Mouse (Mus musculus) ZHBTc4 (cell line): ENCODE data around the gene G430095P16Rik.

Experiments
- DNase-seq: peaks from one replicate; pipeline ENCODE4 v3.0.0-alpha.2; 2011; ENCODE audit warnings: low read depth, low spot score

The G430095P16Rik gene

DNA sequence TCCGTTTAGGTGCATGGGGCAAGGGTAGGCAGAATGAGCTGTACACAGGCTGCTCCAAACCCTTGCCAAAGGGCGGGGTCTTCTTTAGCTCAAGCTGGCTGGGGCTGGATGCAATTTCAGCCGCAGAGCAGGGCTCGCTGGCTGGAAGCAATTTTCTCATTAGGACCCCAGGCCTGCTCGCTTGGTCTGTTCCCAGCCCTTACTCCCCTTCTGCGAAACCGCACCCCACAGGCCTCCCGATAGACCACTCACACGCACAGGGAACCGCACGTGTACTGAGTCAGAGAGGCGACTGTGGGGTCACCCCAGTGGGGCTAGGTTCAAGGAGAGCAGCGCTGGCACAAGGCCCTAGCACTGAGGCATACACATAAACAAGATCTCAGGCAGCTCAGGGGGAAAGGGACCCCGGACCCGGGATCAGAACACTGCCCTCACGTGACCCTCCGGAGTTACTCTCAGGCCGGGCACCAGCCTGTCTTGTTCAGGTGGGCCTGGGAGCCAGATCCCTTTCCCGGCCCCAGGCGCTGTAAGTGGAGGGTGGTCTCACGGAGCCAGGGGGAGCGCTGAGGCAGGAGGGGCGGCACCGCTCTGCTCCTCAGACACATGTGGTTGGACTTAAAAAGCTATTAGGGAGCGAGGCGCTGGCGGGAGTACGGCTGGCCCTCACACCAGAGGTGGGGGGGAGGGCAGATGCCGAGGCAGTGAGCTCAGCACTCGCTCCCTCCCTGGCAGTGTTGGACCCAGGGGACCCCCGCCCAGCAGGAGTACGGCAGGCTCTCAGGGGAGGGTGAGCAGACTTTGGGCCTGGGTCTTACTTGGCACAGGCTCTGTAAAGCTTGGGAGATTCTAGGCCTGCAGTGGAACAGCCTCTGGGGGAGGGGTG is 19.6 kb downstream of the G430095P16Rik start:
- DNase-seq, result peak; percentile 59

DNA sequence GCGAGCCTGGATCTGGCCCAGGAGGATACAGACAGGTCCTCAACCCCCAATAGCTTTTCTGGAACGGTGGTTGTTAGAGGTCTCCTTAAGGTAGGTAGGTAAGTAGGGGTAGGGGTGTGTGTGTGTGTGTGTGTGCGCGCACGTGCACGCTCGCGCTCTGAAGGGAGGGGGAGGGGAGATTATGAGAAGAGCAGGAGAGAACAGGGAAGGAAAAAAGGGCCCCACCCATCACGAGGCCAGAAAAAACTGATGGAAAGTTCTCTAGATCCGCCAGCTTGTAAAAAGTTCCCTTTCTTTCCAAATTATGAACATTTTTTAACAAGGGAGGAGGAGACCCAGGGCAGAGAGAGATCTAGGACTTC is 20.2 kb downstream of the G430095P16Rik start:
- no peak for DNase-seq

DNA sequence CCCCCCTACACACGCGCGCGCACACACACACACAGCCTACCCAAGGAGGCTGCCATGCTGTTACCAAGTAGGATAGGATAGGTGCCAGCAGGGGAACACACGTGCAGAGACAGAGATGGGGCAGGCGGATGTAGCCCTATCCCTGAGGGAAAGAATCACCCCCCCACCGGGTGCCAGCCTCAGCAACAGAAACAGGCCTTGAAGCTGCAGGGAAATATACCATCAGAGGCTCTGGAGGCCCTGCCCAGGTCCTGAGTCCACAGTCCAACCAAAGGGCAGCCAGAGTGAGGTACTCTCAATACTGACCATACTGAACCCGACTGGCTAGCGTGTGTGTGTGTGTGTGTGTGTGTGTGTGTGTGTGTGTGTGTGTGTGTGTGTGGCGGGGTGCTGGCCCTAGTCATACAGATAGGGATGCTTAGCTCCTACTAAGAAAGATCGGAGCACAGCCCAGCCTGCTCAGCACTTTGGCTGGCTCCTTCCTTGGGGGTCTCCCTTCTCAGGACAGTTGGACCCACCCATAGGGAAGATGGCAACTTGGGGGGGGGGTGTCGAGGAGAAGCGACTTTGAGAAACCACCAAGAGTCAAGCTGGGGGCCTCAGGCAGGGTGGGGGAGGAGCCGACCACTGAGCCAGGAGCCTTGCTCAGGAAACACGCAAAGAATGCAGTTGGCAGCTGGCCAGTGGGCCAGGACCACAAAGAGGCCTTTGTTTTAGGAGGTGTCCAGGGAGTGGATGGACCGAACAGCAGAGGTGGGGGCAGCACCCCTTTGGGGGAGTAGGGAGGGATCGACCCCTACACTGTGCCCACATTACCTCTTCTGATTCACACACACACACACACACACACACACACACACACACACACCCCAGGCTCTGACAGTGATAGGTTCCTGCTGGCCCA is 21.0 kb downstream of the G430095P16Rik start:
- no peak for DNase-seq

DNA sequence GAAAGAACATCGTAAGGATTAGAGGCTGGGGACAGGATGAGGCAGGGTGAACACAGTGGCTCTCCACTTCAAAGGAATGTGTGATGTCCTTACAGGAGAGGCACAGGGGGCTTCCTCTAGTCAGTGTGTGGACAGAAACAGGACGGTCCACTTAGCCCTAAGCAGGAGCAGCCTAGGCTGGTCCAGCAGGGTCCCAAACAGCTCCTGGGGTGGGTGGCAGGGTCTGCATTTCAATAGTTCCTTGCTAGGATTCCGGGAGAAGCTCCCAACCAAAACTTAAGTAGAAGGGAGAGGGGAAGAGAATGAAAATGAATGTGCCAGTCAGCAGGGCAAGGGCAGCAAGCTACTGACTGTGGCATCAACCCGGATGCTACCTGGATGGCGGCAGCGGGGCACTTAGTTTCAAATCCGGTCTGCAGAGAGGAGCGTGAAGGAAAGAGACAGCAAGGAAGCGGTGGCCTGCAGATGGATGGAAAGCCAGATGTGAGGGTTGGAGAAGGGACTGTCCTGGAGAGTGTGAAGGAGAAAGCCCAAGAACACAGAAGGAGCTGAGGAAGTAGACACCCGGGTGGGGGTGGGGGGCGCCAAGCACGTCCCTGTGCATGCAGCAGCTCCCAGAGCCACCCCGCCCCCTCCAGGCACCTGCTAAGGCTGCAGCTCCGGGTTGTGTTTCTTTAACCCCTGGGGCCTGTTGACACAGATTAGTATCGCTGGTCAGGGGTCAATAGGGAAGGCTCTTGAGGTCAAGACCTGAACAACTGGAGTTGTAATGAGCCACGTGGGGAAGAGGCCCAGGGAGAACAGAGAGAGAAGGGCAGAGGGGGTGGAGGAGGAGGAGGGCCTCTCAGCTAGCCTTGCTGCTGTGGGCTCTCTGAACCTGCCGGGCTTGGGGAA is 22.5 kb downstream of the G430095P16Rik start:
- DNase-seq, result peak; percentile 43

DNA sequence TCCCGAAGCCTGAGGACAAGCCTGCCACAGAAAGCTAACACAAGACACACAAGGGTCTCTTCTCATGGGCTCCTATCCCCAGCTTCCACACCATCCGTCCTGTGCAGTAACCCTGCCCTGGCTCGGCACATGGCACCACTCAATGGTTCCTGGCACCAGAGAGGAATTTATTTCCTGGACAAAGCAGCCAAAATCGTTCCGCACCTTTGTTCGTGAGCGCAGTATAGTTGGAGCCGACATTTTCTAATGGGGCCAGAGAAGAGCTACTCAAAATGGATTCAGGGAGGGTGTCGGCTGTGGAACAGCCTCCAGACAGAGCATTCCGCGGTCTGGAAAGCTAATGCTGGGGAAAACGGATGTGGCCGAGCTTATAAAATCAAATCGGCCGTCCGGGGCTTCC is 26.7 kb downstream of the G430095P16Rik start:
- DNase-seq, result no peak

- DNase-seq, result no peak
Observed at GRCm38 (mm10) chr8:84752734-84753582, 30.2 kb downstream of the G430095P16Rik start.

GRCm38 (mm10) chr8:84757501-84757900 is 34.7 kb downstream of the G430095P16Rik start:
- DNase-seq, result no peak

- DNase-seq, result no peak
Observed at GRCm38 (mm10) chr8:84758308-84758707, 35.5 kb downstream of the G430095P16Rik start.

DNA sequence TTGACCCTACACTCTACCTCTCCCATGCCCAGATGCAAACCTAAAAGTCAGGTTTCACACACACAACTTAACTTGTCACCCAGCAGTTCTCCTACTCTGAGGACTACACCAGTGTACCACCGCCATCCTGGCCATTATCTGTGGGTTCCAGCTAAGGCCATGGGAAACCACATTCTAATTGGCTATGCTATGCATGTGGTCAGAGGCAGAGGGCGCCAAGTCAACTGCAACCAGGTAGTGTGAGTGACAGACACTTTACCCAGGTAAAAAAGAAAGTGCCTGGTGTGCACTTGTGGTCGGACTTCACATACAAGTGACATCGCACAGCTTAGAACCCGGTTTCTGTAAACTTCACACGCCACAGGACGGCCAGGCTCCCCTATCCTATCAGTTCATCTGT is 36.3 kb downstream of the G430095P16Rik start:
- DNase-seq, result no peak

DNA sequence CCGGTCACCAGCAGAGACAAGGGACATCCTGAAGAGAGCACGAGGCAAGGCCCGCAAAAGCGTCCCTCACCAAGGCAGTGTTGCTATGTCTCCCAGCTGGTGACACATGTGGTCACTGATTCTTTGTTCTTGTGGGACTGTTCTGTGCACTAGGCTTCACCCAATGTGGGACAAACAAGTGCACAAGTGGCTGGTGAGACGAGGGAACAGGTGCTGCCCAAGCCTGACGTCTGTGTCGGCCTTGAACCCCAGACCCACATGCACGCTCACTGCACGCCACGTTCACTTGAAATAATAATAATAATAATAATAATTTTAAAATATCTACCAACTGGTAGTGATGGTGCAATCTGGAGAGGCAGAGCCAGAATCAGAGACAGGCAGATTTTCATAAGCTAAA is 36.9 kb downstream of the G430095P16Rik start:
- no peak for DNase-seq

GRCm38 (mm10) chr8:84760405-84760805 is 37.6 kb downstream of the G430095P16Rik start:
- DNase-seq, result no peak

- DNase-seq, result no peak
Observed at GRCm38 (mm10) chr8:84760901-84761300, 38.1 kb downstream of the G430095P16Rik start.

DNA sequence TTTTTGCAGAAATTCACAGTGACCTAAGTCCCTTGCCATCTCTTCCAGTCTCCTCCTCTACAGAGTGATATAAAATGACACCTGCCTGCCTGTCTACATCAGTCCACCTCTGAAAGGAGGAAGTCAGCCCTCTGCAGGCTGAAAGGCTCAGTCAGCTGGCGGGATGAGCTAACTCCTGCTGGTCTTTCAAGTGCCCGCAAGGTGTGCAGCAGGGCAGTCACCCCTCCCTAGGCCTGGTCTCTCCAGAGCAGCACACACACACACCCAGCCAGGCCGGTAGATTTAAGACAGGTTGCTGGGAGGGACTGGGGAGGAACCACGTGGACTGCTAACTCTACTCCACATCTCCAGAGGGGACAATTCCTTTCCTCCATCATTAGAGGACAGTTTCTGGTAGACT is 41.3 kb downstream of the G430095P16Rik start:
- no peak for DNase-seq

DNA sequence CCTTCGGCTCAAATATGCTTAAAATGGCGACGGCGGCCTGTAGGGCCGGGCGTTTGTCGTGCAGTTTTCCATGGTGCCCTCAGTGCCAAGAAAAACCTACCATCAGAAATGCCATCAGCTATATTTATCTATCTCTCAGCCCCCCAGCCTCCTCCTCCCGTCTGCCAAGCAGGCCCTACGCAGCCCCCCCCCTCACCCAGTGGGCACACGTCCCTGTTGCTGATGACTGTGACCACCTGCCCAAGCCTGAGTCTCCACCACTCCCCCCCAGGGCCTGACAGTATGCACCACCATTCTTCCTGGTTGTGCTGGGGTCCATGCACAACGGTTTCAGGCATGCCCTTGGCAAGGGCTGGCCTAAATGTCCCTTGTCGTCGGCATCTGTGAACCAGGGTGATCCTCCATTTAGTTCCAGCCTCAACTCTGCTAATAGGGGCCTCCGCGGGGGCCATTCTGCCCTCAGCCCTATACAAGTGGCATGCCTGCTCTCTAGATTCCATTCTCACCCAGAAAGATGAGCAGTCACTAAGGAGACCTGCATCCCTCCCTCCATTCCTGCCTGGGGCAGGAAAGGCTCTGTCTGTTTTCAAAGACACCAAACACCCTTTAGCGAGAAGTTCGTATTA is 42.2 kb downstream of the G430095P16Rik start:
- no peak for DNase-seq

DNA sequence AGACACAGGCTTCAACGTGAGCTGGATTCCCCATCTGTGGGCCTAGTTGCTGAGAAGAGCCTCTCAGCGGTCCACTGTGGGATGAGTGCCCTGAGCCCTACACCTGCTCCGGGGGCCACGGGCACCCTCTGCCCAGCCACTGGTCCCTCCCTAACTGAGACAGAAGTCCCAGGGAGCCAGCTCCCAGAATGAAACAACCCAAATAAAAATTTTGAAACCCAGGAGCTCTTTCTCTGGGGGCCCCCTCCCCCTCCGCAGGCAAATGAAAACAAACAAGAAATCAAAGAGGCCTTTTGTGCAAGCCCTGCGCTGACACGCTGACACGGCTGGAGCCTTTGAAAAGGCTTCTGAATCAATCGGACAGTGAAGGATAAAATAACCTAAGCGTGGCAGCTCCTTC is 42.8 kb downstream of the G430095P16Rik start:
- DNase-seq, result no peak

GRCm38 (mm10) chr8:84766422-84766821 is 43.6 kb downstream of the G430095P16Rik start:
- no peak for DNase-seq

DNA sequence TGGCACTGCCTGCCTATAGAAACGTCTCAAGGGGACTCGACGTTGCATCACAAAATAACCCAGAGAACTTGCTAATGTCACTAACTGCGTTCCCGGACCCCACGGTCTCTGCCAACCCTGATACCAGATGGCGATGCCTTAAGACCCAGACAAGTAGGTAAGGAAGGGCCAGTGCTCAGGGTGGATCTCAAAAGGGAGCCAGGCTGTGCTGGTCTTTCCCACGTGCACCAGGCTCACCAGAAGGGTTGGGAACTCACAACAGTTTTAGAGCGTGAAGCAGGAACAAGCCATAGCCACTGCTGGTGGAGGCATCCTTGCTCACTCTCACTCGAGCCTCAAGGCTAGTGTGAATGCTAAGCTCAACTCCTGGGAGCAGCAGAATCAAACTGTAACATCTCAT is 44.4 kb downstream of the G430095P16Rik start:
- DNase-seq, result no peak

- no peak for DNase-seq
Observed at GRCm38 (mm10) chr8:84768343-84769095, 45.7 kb downstream of the G430095P16Rik start.

GRCm38 (mm10) chr8:84769324-84769723 is 46.5 kb downstream of the G430095P16Rik start:
- DNase-seq, result no peak
